Mouse (Mus musculus) urinary bladder, adult 18-20 months (tissue): ENCODE data around the gene Hs3st2.

Experiments used
- DNase-seq, 2 experiments: peaks; one replicate each; pipeline ENCODE4 v3.0.0; 2022; ENCODE audit warnings: low spot score in 2 of 2, mixed read lengths in 2 of 2

Hs3st2 gene

DNA sequence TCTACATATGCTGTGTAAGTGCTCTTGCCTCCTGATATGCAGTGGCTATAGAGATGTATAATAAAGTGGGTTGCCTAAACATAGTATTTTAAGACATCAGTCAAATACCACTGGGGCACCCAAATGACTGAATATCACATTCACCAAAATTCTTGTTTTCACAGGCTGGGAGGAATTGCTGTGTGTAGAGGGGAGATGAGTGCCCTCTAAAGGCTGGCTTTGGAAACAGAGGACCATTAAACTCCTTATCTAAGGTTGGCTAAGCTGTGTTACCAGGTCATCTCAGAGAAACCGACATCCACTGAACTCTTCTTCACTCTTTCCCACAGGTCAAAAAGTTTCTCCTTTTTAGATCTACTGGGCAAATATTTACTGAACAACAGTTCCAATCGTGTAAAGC lies 150.8 kb downstream of the Hs3st2 start:
- no peak for DNase-seq

DNA sequence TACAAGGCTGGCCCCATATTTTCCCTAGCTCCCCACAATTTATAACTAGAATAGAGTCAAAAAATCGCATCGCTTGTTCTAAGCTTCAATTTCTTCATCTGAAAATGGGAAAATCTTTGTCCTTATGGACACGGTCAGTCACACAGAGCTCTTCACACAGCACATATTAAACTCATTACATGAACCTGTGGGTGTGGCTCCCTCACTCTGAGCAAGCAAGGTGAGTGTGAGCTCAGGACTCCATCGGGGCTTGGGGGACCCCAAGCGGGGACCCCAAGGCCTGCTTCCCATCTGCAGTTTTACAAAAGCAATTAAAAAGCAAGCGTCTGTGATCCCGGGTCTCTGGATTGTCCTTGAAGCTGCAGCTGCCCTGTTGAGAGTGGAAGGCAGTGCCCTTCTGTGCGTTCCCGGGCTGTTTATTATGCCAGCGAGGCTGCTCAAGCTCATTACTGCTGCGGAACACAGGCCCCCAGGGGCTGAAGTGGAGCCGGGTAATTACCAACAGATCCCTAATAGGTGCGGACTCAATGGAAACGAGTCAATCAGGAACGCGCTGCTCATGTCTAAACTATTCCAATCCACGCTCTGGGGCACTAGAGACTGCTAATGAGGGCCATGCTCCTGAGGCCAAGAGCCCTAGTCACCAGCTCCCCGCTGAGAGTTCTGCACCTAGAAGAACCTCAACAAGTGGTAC lies 157.8 kb downstream of the Hs3st2 start:
- no peak for DNase-seq
